Mouse (Mus musculus) CD4-positive, CD25-positive, alpha-beta regulatory T cell, adult 4 months (primary cell): ENCODE results near the gene Sugp1. TPM values are rescaled to one million over a fixed set of nuclear protein-coding genes. Genes with fewer than 3 reads are reported as not detected.
"Not testable (repeated sequence)": the region's sequence is repeated elsewhere in the genome, so short reads cannot be mapped to it uniquely, and the experiment has no call there.

Experiments
- ATAC-seq: one replicate; pipeline ENCODE4 v1.8.0; 2017
- polyA plus RNA-seq, 2 experiments: library from polyadenylated mRNA; unstranded; fragments of 100-300 nt; shearing (Covaris generic); gene quantifications; one replicate each; pipeline ENCODE4 v1.2.1; 2017

The Sugp1 gene
- 10 to 100 TPM; 51.1 to 80.3 TPM for polyA plus RNA-seq

DNA sequence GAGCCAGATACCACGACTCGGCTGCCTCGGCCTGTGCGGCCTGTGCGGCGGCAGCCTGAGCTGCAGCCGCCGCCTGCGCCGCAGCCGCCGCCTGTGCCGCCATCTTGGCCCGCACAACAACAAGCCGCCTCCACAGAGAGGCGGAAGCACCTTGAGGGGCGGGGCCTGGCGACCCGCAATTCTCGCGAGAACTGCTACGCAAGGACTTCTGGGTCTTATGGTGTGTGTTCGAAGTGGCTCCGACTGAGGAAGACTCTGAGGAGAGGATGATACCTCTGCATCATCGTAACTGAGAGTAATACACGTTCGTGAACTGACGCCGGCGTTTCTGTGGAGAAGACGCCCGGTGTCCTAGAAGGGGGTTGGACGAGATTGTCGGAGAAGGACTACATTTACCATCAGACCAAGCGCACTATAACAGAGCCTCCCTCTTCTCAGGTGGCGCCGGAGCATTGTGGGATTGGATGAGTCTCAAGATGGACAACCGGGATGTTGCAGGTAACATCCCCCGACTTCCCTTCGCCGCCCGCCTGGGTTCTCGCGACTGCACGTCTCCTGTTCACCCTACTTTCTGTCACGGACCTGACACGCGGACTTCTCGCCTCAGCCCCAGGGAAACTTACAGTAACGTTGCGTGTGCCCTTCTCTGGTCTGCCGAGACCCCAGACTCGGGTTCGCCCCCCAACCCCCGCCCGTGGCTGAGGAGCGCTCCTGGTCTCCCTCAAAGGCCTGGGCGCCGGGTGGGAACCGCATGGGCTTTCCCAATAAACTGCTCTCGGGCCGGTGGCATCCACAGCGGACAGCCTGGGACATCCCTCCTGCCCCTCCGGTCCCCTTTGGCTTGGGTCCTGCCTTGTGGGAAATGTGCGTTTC, at the start of gene Sugp1, which contains the start of gene Mau2:
Gene Sugp1, plus strand, starts transcription at position 231 of the 873 bp plus-strand sequence.
Gene Mau2, minus strand, starts transcription at position 152 of the 873 bp plus-strand sequence.
- peak; percentile 95 for ATAC-seq

DNA sequence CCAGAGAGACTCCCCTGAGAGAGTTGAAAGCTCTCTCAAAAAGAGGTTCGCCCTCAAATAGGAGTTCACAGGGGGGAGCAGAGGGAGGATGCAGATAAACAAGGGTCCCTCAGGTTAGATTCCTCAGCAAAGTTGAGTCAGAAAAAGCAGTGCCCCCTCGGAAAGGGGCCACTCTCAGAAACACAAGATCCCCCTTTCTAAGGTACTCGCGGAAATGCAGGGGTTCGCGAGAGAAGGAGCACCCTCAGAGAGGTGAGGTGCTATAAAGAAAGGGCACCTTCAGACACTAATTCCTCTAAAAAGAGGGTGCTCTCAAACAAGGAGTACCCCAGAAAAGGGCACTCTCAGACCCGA, 47.2 kb upstream of the Sugp1 start:
- no peak for ATAC-seq

DNA sequence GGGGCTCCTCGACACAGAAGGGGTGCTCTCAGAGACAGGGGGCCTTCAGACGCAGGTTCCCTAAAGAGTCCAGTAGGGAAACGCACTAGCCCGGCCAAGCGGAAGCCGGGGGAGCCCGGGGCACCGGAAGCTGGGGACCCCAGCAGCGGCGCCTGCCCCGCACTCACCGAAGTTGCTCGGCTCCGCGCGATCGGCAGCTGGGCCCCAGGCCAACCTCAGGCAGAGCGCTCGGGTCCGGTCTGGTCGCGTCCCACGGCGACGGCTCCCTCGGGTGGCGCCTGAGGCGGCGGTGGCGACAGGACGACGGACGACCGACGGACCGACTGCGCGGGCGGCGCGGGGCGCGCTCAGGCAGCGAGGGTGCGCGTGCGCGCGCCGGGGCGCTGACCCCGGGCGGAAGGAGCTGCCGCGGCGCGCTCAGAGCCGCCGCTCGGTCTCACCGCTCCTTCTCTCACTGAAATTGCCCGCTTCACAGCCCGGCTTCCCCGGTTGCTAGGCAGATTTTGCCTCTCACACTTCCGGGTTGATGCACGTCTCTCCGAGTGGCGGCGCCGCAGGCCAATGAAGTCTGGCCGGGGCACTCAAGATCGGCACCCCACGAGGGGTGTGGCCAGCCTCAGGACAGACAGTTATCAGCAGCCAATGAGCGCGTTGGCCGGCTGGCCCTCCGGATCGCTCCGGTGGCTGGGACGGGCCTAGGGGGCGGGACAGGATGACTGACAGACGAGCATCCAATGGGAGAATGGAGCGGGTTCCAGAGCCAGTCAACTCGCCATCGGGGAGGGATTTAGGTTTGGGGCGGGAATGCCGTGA, 46.6 kb upstream of the Sugp1 start, which contains the start of gene Gatad2a:
Gene Gatad2a, minus strand, starts transcription at position 609 of the 813 bp plus-strand sequence.
- peak; percentile 91 for ATAC-seq

DNA sequence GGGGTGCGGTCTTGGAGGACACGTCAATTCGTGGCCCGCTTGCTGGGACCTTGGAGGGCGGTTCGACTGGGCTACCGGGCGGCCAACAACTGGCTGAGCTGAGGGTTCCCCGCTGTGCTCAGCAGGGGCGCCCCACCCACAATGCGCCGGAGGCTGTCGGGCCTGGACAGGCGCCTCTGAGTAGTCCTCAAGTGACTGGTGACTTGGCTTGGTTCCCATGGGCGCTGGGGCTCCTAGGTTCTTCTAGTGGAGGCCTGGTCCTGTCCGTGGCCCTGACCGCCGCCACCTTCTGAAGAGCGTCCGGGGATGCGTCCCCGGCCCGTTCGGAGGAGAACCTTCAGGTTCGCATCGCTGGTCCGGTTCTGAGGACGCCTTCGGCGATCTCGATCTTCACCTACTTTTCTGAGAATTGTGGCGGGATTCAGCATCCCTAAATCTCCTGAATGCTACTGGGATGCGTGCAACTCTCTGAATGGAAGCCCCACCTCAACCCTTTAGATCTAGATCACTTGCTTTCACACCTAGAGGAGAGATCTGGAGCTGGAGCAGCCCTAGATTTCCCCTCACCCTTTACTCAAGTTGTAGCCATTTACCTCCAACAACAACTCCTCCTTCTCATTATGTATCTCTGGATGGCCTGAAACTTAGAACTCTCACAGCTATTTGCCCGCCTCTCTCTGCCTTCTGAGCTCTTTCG, 45.9 kb upstream of the Sugp1 start:
- no peak for ATAC-seq

DNA sequence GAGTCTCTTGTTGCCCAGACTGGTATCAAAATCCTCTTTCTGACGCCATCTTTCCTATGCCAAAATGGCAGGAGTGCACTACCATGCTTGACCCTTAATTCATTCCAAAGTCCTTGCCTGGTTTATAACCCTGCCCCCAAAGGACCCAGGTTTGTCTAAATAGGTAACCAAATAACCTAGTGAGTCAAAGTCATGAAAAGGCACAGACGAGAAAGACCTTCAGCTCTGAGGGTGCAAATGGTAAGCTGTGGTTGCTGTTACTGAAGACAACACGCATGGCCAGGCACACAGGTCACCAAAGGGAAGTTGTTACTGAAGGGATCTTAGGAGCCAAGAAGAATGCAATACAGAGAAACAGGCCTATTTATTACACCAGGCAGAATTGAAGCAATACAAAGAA, 43.9 kb upstream of the Sugp1 start:
- ATAC-seq, result no peak

DNA sequence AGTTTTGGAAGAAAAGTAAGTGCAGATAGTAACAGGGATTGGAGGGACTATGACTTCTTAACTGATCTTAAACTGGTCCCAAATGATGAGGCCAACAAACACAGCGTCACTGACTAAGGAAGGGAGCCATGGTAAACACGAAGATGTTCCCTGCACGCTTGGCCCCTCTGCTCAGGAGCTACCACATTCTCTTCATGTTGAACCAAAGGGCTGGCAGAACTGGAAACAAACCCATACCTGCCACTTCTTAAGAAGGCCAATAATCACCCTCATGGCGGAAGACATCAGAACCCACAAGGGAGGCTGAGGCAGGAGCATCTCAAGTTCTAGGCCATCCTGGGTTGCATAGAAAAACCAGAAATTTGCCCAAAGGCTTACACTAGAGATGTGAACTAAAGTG, 43.4 kb upstream of the Sugp1 start:
- ATAC-seq, result no peak

DNA sequence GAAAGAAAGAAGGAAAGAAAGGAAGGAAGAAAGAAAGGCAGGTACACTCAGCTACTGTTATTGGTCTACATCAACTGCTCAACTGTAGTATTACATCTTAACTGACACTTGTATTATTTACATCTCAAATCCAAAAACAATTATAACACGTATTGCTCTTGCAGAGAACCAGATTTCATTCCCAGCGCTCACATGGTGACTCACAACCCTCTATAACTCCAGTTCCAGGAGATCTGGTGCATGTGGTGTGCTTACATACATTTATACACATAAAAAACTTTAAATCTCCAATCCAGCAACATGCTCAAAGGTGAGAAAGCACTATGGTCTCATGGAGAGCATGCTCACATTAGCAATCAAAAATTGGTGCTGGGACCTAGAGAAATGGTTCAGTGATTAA, 42.4 kb upstream of the Sugp1 start:
- ATAC-seq, result no peak

DNA sequence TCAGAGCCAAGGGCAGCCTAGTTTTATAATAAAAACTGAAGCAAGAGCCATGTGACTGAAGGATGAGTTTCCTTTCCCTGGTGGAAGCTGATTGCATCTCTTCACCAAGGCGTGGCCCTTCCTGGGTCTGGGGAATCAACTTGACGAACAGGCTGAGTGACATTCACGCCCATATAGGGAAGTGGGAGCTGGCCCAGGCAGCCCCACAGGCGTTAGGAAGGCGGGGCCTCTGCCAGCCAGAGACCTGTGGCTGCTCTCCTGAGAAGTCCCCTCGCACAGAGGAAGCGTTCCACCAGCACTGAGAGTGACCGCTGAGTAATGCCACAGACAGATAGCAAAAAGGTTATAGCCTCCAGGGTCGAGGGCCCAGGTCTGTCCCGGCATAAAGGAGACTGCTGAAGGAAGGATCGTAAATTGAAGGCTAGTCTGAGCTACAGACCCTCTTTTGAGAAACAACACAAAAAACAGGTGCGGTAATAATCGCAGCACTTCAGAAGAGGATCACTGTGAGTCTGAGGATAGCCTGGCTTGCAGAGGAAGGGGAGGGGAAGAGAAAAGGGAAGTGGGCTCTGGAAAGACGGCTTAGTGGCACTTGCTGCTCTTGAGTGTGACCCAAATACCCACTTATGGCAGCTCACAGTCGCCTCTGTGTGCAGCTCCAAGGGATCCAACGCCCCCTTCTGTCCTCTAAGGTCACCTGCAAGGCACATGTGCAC, 41.3 kb upstream of the Sugp1 start:
- ATAC-seq, result peak; percentile 73

DNA sequence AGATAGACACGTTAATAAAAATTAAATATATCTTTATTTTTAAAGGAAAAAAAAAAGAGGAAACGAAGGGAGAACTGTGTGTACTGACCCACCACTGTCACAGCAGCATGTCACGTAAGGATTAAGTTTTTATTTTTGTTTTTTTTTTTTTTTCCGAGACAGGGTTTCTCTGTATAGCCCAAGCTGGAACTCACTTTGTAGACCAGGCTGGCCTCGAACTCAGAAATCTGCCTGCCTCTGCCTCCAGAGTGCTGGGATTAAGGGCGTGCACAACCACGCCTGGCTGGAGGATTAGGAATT, 40.8 kb upstream of the Sugp1 start:
- not testable (repeated sequence) for ATAC-seq

DNA sequence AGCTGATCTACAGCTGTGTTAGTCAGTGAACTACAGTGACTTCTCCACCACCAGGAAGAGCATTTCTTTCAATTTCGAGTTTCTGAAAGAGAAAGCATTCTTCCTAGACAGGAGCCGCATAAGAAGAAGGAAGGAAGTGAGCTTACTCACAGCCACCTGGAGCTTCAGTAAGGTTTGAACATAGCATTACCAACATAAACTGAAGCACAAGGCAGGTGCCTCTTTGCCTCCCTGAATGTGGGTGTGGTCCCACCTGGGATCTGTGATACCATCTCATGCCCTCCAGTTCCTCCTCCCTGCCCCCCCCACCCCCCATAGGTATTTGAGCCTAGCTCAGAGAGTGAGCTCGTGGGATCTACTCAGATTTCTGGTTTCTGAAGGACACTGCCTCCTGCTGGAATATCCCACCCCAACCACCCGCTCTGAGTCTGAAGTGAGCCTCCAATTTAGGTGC, 39.4 kb upstream of the Sugp1 start:
- peak; percentile 66 for ATAC-seq

DNA sequence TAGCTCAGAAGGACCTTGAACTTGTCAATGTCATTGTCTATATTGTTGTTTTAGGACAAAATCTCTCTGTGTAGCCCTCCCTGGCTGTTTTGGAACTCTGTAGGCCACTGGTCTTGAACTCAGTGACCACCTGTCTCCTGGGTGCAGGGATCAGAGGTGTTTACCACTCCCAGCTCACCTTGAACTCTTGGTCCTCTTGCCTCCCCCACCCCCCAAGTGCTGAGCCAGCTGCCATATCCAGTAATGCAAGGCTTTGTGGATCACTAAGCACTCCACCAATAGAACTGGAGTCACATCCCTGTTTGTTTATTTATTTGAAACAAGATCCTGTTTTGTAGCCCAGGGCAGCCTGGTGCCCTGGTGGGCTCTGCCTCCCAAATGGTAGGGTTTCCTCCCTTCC, 38.3 kb upstream of the Sugp1 start:
- ATAC-seq, result no peak

DNA sequence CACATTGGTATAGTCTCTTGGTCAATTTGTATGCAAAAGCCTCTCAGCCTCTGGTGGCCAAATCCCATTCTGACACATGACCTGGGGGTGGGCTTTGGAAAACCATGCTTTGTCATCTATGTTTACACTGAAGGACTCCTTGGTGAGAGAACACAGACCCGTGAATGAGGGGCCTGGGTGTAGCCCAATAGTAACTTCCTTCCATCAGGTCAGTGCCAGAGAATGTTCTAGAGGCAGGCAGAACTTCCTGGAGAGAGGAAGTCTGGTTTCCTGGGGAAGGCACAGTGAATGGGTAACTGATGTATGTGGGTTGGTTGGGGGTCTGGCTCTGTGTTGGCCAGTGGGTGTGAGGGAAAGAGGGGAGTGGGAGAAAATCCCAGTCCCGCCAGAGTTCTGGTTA, 37.4 kb upstream of the Sugp1 start:
- ATAC-seq, result no peak

DNA sequence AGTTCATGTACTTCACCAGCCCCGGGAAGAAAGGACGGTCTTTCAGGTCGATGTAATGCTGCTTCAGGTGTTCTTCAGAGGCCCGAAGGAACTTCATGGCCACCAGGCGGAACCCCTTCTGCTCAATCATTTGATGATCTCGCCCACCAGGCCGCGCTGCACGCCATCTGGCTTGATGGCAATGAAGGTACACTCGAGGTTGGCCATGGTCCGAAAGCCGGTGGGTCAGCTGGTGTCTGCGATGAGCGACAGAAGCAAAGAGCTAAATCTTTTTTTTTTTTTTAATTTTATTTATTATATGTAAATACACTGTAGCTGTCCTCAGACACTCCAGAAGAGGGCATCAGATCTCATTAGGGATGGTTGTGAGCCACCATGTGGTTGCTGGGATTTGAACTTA, 31.8 kb upstream of the Sugp1 start:
- not testable (repeated sequence) for ATAC-seq

DNA sequence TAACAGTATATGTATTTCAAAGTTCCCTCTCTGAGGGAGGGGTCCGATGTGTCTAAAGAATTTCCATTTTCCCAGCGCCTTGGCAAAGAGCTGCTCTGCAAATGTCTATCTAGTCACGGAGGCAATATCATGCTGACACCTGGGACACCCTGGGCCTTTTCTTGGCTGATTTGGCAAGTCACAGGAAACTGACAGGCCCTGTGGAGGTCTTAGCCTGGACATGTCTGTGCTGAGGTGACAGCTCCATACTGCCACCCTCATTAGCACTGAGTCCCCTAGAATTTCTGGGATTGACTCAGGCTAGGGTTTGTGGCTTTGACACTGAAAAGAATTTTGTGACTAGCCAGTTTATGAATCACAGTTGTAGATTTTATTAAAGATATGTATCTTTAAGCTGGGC, 30.3 kb upstream of the Sugp1 start:
- no peak for ATAC-seq

DNA sequence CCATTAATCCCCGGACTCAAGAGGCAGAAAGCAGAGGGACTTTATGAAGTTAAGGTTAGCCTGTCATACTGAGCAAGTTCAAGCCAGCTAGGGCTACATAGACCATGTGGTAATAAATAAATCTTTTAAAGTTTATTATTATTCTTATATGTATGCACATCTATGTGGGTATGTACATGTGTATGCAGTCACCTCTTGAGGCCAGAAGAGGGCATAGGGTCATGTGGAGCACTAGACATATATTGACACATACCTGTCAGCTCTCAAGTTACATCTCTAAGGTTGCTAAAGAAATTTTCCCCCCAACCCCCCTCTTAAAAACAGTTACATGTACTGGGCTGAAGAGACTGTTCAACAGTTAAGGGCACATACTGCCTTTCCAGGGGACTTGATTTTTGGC, 29.9 kb upstream of the Sugp1 start:
- no peak for ATAC-seq

DNA sequence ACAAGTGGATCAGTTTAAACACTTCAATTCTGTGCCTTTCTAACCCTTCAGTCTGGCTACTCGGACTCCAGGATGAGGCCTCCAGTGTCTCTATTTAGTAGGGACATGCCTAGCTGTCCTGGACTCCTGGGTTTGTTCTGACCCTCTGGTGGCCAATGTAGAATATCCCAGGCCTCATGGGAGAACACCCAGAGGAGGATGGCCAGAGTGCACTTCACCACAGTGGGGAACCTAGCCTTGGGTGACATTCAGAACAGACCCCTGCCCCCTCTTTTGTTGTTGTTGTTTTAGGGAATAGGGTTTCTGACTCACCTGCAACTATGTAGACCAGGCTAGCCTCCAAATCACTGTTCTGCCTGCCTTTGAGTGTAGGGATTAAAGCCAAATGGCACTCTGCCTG, 27.6 kb upstream of the Sugp1 start:
- ATAC-seq, result no peak

DNA sequence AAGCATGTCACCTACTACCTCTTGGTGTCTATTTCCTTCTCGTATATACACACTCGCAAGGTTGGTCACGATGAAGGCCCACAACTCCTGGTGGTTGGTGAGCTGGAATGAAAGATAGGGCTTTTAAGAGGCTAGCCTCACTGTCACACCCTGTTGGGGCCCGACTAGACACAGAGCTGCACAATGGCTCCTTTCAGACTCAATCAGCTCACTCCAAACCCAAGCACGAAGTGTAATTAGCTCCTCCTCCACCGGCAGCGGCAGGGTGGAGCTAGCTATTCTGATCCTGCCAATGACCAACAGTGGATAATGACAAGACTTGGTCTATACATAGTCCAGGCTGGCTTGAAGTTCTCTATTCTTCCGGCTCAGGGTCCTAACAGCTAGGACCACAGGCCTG, 19.0 kb upstream of the Sugp1 start:
- ATAC-seq, result no peak

DNA sequence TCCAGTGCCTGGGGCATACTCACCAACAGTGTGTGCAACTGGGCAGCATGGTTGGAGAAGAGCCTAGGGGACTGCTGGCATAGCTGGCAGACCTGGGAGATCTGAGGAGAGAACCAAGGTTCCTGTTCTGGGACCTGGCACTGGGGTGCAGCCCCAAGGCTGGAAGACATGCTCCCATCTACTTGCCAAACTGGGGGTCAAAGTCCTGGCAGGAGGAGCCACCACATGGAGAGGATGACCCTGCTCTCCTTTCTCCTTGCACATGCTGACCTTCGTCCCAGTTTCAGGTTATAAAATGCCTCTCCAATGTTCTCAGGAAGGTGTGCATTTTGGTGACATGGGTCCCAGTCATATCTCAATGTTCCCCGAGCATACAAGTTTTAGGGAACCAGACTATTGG, 16.5 kb upstream of the Sugp1 start:
- no peak for ATAC-seq

DNA sequence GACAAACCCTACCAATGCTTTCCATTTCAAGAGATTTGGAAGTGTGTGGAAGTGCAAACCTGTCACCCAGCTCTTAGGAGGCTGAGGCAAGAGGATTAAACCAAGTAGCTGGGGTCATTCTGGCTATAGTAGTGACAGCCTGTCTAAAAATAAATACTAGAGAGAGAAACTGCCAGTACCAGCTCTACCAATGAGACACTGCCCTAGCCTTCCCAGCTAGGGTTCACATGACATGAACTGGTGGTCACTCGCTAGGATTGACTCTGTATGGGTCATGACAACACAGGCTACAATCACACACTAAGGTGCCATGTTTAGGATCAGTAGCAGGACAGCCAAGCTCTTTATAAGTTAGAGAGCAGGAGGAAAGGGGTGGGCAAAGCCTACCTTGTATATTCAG, 12.4 kb upstream of the Sugp1 start:
- ATAC-seq, result no peak

DNA sequence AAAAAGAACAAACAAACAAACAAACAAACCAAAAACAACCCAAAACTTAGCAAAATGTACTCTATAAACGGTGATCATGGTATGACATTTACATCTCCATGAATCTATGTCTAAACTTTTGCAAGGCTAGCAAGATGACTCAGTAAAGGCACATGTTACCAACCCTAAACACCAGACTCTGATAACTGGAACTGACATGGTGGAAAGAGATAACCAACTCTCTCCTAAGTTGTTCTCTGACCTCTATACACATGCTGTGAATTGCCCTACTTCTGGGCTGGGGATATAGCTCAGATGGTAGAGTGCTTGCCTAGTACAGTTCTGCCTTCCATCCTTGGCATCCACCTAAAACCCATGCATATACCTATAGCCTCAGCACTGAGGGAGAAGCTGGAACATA, 4.6 kb upstream of the Sugp1 start:
- ATAC-seq, result no peak

DNA sequence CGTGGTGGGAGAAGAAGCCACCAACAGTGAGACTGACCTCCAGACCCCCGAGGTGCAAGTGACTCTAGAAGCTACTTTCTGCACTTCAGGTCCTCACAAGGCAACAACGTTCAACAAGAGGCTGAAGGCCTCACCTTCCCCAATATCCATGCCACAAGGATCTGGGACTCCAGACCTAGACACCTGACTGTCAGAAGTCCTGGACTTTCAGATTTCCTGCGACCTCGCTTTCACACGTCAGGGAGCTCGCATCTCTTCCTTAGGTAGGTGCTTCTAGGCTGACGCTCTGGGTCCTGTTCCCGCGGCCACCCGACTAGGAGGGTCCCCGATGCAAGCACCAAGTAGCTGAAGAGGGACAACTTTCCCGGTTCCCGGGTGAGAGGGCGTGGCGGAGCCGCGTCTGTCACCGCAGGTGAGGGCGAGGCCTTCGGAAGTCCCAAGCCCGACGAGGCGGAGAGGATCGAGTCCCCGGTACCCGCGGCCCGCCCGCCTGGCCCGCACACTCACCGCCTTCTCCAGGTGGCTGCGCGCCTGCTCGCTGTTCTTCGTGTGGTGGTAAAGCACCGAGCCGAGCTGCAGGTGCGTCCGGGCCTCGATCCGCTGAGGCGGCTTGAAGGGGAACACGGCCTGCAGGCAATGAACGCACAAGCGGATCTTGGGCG, 597 bp upstream of the Sugp1 start:
- ATAC-seq, result peak; percentile 9

DNA sequence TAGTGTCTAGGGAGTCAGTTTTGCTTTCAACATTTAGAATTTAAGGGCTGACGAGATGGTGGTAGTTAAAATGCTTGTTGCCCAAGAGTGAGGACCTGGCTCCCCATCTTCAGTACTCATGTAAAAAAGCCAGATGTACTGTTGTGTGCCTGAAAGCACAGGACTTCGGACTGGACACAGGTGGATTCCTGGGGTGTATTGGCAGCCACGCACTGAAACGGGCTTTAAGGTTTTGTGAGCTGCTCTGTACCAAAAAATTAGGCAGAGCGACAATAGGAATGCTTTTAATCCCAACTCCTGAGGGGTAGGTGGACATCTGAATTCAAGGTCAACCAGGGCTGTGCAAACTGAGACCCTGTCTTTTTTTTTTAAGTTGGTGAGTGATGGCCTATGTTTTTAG, 1.4 kb downstream of the Sugp1 start:
- ATAC-seq, result no peak
